Mouse (Mus musculus) small intestine, adult 10 weeks (tissue): Measurements from ENCODE around the gene Irf6. TPM values are rescaled to one million over a fixed set of nuclear protein-coding genes. Genes with fewer than 3 reads are reported as not detected.

ENCODE experiments used
- polyA plus RNA-seq: library from polyadenylated mRNA; stranded (reverse); fragments of 350-450 nt; fragmentation: Illumina TruSeq; extraction: RNeasy Lipid Tissue Mini Kit (QIAGEN cat#74804); gene quantifications from one replicate; pipeline ENCODE4 v1.2.3, GENCODE M21; 2014; ENCODE audit warnings: low replicate concordance

Gene Irf6
- polyA plus RNA-seq: 234 TPM

DNA sequence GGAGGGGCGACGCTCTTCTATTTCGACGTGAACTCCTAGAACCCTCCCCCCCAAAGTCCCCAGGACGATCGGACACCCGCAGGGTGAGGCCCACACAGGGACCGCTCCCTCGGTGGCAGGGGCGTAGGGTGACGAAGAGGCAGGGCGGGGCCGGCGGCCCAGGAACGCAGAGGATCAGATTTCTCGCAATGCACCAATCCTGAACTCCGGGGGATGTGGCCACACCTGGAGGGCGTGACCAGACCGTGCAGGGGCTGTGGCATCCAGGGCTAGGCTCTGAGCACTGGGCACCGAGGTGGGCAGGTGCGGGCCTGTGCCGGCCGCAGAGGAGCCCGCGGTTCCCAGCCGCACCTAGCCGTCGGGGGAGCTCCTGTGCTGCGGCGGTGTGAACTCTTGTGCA, at the start of gene Irf6:
Gene Irf6, plus strand, starts transcription at position 240 of the 400 bp plus-strand sequence.

DNA sequence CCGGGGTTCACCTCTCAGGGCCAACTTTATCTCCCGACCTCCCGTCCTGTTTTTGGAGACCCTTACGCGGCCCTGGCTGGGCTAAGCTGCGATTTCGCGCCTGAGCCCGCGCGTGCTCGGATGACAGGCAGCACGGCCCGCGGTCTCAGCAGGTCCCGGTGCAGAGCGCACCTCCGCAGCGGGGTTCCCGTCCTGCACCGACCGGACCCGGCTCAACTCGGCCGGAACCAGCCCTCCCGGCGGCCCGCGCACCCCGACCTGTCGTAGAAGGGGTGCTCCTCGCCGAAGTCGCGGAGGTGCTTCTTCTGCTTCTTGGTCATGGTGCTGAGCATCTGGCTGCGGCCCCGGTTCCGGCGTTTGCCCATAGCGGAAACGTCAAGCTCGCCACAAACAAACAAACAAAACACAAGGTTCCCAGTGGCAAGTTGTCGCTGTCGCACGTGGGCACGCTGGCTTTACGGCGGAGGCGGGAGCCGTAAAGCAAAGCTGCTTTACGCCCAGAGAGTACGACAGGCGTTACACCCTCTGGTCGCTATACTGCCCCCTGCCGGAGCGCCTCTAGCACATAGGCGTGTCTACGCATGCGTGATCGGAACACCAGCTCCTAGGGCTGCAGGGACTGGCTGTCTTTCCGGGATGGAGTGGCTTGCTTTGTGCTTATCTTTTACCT, 23.0 kb upstream of the Irf6 start, which contains the start of gene Diexf:
Gene Diexf, minus strand, starts transcription at position 487 of the 670 bp plus-strand sequence.

DNA sequence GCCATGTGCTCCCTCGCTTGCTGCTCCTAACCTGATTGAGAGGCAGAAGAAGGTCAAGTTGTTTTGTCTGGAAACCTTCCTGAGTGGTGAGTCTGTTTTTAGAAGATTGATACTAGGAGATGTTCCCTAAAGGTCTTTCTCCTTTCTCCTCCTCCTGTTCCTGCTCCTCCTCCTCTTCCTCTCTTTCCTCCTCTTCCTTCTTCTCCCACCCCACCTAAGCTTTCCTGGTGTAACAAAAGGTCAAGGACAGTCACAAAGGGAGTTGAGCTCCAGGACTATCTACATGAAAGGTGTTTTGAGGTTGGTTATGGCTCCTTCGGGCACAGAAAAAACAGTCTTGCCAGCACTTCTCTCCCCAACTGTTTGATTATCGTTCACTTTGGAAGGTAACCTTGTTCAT, 14.8 kb downstream of the Irf6 start, which contains the start of gene A130010J15Rik:
Gene A130010J15Rik, plus strand, starts transcription at position 301 of the 400 bp plus-strand sequence.

DNA sequence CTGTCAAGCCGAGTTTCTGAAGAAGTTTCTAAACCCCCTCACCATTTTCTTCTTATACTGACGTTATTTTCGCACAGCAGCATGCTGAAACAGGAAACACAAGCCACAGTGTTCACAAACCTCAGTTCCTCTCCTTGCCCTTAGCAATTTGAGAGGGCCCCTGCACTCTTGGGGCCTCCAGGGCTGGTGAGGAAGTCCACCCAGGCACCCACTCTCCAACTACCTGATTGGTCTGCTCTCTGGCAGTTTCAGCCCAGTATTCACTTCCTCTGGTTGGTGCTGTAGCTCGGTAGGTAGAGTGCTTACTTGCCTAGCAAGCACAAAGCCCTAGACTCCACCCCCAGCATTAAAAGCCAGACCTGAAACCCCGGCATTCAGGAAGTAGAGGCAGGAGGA, 48.5 kb downstream of the Irf6 start, which contains the start of gene Traf3ip3:
Gene Traf3ip3, minus strand, starts transcription at position 321 of the 396 bp plus-strand sequence.

DNA sequence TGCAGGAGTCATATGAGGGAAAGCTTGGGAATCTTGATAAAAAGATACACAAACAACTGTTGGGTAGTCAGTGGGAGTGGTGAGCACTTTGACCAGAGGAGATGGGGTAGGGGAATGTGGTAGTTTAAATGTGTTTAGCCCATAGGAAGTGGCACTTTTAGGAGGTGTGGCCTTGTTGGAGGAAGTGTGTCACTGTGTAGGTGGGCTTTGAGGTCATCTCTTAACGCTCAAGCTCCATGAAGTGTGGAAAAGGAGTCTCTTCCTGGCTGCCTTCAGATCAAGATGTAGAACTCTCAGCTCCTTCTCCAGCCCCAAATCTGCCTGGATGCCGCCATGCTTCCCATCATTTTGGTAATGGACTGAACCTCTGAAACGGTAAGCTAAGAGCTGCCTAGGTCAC, 54.6 kb downstream of the Irf6 start, which contains the start of gene Lamb3:
Gene Lamb3, plus strand, starts transcription at position 197 of the 400 bp plus-strand sequence.

Other genes with a start within 250 kb of the Irf6 start
- 0.74 TPM for gene Syt14, start 117.3 kb upstream of the Irf6 start, polyA plus RNA-seq
- 6.9 TPM for gene Diexf, start 22.8 kb upstream of the Irf6 start, polyA plus RNA-seq
- gene A130010J15Rik, start 14.9 kb downstream of the Irf6 start, polyA plus RNA-seq: 17.8 TPM
- gene Traf3ip3, start 48.6 kb downstream of the Irf6 start, polyA plus RNA-seq: 3.6 TPM
- 1.9 TPM for gene Lamb3, start 54.6 kb downstream of the Irf6 start, polyA plus RNA-seq
- gene Hsd11b1, start 111.0 kb downstream of the Irf6 start, polyA plus RNA-seq: 10.7 TPM
- not detected for gene G0s2, start 120.1 kb downstream of the Irf6 start, polyA plus RNA-seq
- not detected for gene Camk1g, start 217.2 kb downstream of the Irf6 start, polyA plus RNA-seq